7 mouse cellular contexts compared by ENCODE assay signal in the genomic region with DNA sequence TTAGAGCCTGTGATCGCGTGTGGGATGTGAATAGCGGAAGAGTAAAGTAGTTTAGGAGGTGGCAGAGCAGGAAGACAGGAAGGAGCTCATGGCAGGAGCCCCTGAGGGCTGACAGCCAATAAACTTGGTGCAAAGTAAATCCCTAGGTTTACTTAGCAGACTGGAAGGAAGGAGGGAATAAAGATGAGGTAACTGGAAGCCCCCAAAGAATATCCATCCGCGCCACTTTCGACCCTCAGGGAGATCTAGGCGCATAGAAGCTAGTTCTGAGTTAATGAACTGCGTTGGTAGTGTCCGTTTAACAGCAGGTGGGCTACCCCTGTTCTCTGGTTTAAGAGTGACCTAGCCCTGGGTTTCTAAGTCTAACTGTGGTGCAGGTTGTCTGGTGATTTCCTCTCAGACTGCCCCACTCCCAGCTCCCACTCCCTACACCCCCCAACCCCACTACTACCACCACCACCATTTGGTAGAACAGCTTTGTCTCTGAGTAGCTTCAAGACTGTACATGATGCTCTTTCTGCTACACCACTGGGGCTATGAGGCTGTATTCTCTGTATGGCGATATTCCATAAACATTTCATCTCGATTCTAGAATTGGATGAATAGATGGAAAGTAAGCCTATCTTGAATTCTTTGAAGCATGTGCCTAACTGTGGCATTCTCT. TPM values are rescaled to one million over a fixed set of nuclear protein-coding genes. Genes with fewer than 3 reads are reported as not detected.
DNase-seq lines count a peak whose midpoint lies in the region; ATAC-seq and TF ChIP-seq lines count a peak whose summit lies in the region.

No protein-coding gene starts in this region.

- no peak for ATAC-seq in lung, postnatal 0 days
- 0 out of 2 replicates have a peak, but pooled peaks have one; percentile 13 for ATAC-seq in liver, embryonic 16.5 days (ENCODE audit: low read depth)

- no peaks in the 10 kb centered on the region for H3K36me3 ChIP-seq in lung, postnatal 0 days (ENCODE audit: insufficient read depth, low read length)
- no peaks in the 10 kb centered on the region for H3K36me3 ChIP-seq in hindbrain, embryonic 10.5 days
- H3K36me3 ChIP-seq in liver, embryonic 16.5 days (ENCODE audit: control insufficient read depth, insufficient read depth) = no peaks in the 10 kb centered on the region

- 45% methylated on average over 11 of the region's 11 CpGs for whole genome bisulfite sequencing in lung, postnatal 0 days
- 26% methylated on average over 11 of the region's 11 CpGs for WGBS in hindbrain, embryonic 10.5 days
- WGBS in liver, embryonic 16.5 days (ENCODE audit: insufficient replicate concordance) = 34% methylated on average over 11 of the region's 11 CpGs

- no peak for TF ChIP-seq EP300 in lung, postnatal 0 days (IDR thresholded peaks at IDR 0.05)

- H3K9ac ChIP-seq in lung, postnatal 0 days (replicated peaks; ENCODE audit: low read depth) = no peak overlapping the region
- no peak overlapping the region for H3K9ac ChIP-seq in liver, embryonic 16.5 days (ENCODE audit: low read depth, low read length)

- no peak overlapping the region for H3K27ac ChIP-seq in lung, postnatal 0 days (ENCODE audit: low read length)
- peak overlapping the region; percentile 72 for H3K27ac ChIP-seq in hindbrain, embryonic 10.5 days
- H3K27ac ChIP-seq in liver, embryonic 16.5 days (ENCODE audit: low read length) = no peak overlapping the region

- intact Hi-C loops in left cerebral cortex, postnatal 10 days (cut with DNase I) = no loop called here

- no peak for TF ChIP-seq CTCF in lung, postnatal 0 days (IDR thresholded peaks at IDR 0.05)

- H3K4me3 ChIP-seq in lung, postnatal 0 days (ENCODE audit: low read depth, low read length) = no peak overlapping the region
- H3K4me3 ChIP-seq in hindbrain, embryonic 10.5 days = peak overlapping the region; percentile 50
- H3K4me3 ChIP-seq in liver, embryonic 16.5 days (ENCODE audit: low read depth, low read length) = peak overlapping the region; percentile 48

- H3K4me2 ChIP-seq in lung, postnatal 0 days (replicated peaks; ENCODE audit: low read depth, low read length) = peak overlapping the region; percentile 17; the same call in 1 of the 2 replicates
- H3K4me2 ChIP-seq in liver, embryonic 16.5 days (ENCODE audit: low read depth, low read length) = peak overlapping the region; percentile 64

- no peak for DNase-seq in lung, postnatal 0 days (ENCODE audit: low spot score)
- DNase-seq in lung, adult 18-20 months = no peak
- DNase-seq in hindbrain, embryonic 10.5 days (ENCODE audit: low spot score) = peak; percentile 31
- DNase-seq in ovary, postnatal 10 days (ENCODE audit: low spot score) = no peak
- no peak for DNase-seq in left cerebral cortex, postnatal 10 days (ENCODE audit: extremely low spot score in 1 of 2, low spot score in 2 of 2)
- no peak for DNase-seq in spleen, postnatal 10 days (ENCODE audit: low spot score in 2 of 2)

- H3K9me3 ChIP-seq in lung, postnatal 0 days (ENCODE audit: low read length) = no peaks in the 10 kb centered on the region
- H3K9me3 ChIP-seq in hindbrain, embryonic 10.5 days = no peaks in the 10 kb centered on the region
- no peaks in the 10 kb centered on the region for H3K9me3 ChIP-seq in liver, embryonic 16.5 days (replicated peaks; ENCODE audit: control insufficient read depth, low read length)

- H3K27me3 ChIP-seq in lung, postnatal 0 days (replicated peaks; ENCODE audit: insufficient read depth, low read length) = no peaks in the 10 kb centered on the region
- H3K27me3 ChIP-seq in hindbrain, embryonic 10.5 days (ENCODE audit: insufficient read depth, poor library complexity, severe bottlenecking) = no peaks in the 10 kb centered on the region
- H3K27me3 ChIP-seq in liver, embryonic 16.5 days (ENCODE audit: control insufficient read depth, insufficient read depth, low read depth, low read length) = no peaks in the 10 kb centered on the region

- H3K4me1 ChIP-seq in lung, postnatal 0 days (ENCODE audit: insufficient read depth, low read depth, low read length) = no peaks in the 10 kb centered on the region; the same call in 1 of the 2 replicates
- peaks cover 27% of the 10 kb centered on the region for H3K4me1 ChIP-seq in hindbrain, embryonic 10.5 days (replicated peaks)
- no peaks in the 10 kb centered on the region; the same call in none of the 2 replicates for H3K4me1 ChIP-seq in liver, embryonic 16.5 days (ENCODE audit: control insufficient read depth, low read depth, low read length)

RNA-seq across cellular contexts. Expression of a gene that starts 26.1 kb away (rescaled TPM):
- polyA plus RNA-seq in lung, postnatal 0 days (2015; fragmentation: Nextera tagmentation; extraction: Ambion mirVana) = 20.0 and 20.2 TPM in 2 replicates
- polyA plus RNA-seq in hindbrain, embryonic 10.5 days (2016; fragmentation: Nextera tagmentation; extraction: Ambion mirVana) = 3.2 and 5.5 TPM in 2 replicates
- 2.6 and 2.7 TPM in 2 replicates for polyA plus RNA-seq in liver, embryonic 16.5 days (2015; fragmentation: Nextera tagmentation; extraction: Ambion mirVana)
- 1 to 10 TPM; 5.1 to 5.4 TPM for total RNA-seq in left cerebral cortex, postnatal 10 days (2021)
